Mouse (Mus musculus) limb, embryonic 11.5 days (tissue): ENCODE measurements around the gene Galnt14. TPM values are rescaled to one million over a fixed set of nuclear protein-coding genes. Genes with fewer than 3 reads are reported as not detected.
A peak's percentile ranks its signal among the peaks of the same experiment; 100 is the strongest.

Source experiments
- ATAC-seq: fragments of 200-750 bp; cut with Nextera tagmentation; 2 replicates; pipeline ENCODE4 v1.8.0; 2017; ENCODE audit warnings: low read depth; ENCODE audit not compliant: insufficient number of reproducible peaks, low FRiP score, low TSS enrichment
- DNase-seq: peaks from one replicate; pipeline ENCODE4 v3.0.0-alpha.2; 2015; ENCODE audit warnings: low spot score
- H3K27ac ChIP-seq: fragments of 300-500 bp; sonication (generic); replicated peaks from 2 replicates; pipeline ENCODE4 v1.5.1; 2014; ENCODE audit warnings: low read depth, mild to moderate bottlenecking, low read length
- H3K27me3 ChIP-seq: fragments of 300-500 bp; sonication (generic); 2 replicates; pipeline ENCODE4 v1.6.1; 2014; ENCODE audit warnings: mild to moderate bottlenecking, low read length, mixed read lengths; ENCODE audit not compliant: control insufficient read depth, insufficient read depth
- H3K36me3 ChIP-seq: fragments of 300-500 bp; sonication (generic); 2 replicates; pipeline ENCODE4 v1.6.1; 2014; ENCODE audit warnings: mild to moderate bottlenecking, low read length, moderate library complexity, mixed read lengths; ENCODE audit not compliant: control insufficient read depth, insufficient read depth
- H3K4me1 ChIP-seq: fragments of 300-500 bp; sonication (generic); 2 replicates; pipeline ENCODE4 v1.6.1; 2014; ENCODE audit warnings: low read length, mixed read lengths; ENCODE audit not compliant: control insufficient read depth, insufficient read depth
- H3K4me2 ChIP-seq: fragments of 300-500 bp; sonication (generic); 2 replicates; pipeline ENCODE4 v1.6.1; 2014; ENCODE audit warnings: low read depth, mild to moderate bottlenecking, moderate library complexity; ENCODE audit not compliant: severe bottlenecking
- H3K4me3 ChIP-seq: fragments of 300-500 bp; sonication (generic); 2 replicates; pipeline ENCODE4 v1.5.1; 2014; ENCODE audit warnings: low read depth, low read length
- H3K9ac ChIP-seq: fragments of 300-500 bp; sonication (generic); 2 replicates; pipeline ENCODE4 v1.6.1; 2014; ENCODE audit warnings: mild to moderate bottlenecking, low read length
- H3K9me3 ChIP-seq: fragments of 300-500 bp; sonication (generic); 2 replicates; pipeline ENCODE4 v1.6.1; 2016; ENCODE audit warnings: low read length; ENCODE audit not compliant: control insufficient read depth
- WGBS: fragments of 180-500 bp; shearing (Covaris S2); extraction: QIAGEN DNeasy Blood & Tissue Kit; methylation state at CpG from one replicate; pipeline ENCODE4 v1.1.7; 2014; 5-methylcytosine and 5-hydroxymethylcytosine counted together
- polyA plus RNA-seq: library from polyadenylated mRNA; unstranded; fragments of >200 nt; fragmentation: Nextera tagmentation; extraction: Ambion mirVana; gene quantifications from 2 replicates; pipeline ENCODE4 v1.2.1, GENCODE M21; 2014

The Galnt14 gene
- polyA plus RNA-seq, 1 experiment from 2014 or later, result 1.4 TPM

DNA sequence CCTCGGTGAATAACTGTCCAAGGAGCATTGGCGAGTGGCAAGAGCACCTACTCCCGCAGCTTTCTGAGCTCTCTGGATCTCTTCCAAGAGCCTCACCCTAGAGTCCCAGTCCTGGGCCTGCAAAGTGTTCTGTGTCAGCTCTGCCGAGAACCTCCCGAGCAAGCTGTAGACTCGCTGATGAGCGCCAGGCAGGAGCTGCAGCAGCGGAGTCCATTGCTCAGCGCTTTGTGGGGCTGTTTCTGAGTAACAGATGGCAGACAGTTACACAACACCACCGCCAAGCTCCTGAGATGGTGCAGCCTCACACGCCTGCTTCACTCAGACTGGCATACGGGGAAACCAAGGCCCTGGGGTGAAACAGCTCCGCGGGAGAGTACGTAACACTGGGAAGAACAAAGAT is 1.7 kb upstream of the Galnt14 start:
- Histone ChIP-seq H3K36me3 (no peaks in the 10 kb centered on the region), H3K9ac (no peak overlapping the region), H3K27me3 (peaks cover 37% of the 10 kb centered on the region), H3K4me2 (no peak overlapping the region), H3K4me3 (no peak overlapping the region), H3K4me1 (peaks cover 7% of the 10 kb centered on the region; the same call in 1 of the 2 replicates), H3K9me3 (no peaks in the 10 kb centered on the region), H3K27ac (no peak overlapping the region)
- ATAC-seq (no peak), DNase-seq (no peak)
- 62% methylated on average over 15 of the region's 15 CpGs for WGBS

DNA sequence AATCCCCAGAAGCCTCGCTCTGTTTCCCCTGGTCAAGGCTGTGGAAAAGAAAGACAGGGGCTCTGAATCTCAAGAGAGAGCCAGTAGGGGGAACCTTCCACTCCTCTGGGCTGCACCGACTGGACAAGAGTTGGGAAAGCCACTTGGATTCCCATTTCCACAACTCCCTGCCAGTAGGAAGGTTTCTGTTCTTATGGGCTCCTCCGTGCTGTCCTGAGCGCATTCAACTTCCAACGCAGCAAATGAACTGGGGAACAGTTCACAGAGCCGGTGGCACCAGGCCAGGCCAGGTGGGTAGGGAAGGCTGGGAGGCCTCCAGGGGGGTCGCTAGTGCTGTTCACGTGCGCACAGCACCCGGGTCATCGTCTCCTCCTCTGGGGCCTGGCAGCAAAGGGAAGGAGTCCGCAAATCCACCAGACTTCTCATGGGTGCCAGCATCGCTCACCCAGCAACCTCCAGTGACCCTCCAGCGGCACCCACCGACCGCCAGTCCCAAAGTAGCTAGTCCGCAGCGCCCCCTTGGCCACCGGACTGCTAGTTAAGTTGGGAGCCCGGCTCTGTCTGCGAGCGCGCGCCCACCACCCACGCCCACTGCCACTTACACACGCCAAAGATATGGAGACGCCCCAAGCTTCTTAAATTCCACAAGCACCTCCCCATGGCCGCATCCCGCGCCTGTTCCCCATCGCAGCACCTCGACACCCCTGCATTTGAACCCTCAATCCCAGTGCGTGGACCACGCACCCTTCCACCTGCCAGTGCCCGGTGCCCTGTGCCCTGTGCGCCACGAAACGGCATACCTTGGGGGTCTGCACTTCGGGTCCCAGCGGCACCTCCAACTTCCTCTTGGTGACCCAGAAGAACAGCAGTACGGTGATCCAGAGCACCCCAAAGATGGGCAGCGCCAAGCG is 867 bp downstream of the Galnt14 start:
- no peaks in the 10 kb centered on the region for H3K9me3 ChIP-seq
- H3K9ac ChIP-seq, result peak overlapping the region; percentile 52; the same call in 1 of the 2 replicates
- H3K27ac ChIP-seq, result no peak overlapping the region
- H3K4me3 ChIP-seq, result peak overlapping the region; percentile 45
- 2% methylated on average over 42 of the region's 43 CpGs for WGBS
- DNase-seq, result peak; percentile 49
- peak overlapping the region; percentile 83 for H3K4me2 ChIP-seq
- no peak; the same call in 1 of the 2 replicates for ATAC-seq
- no peaks in the 10 kb centered on the region for H3K36me3 ChIP-seq
- peaks cover 37% of the 10 kb centered on the region for H3K27me3 ChIP-seq
- peaks cover 7% of the 10 kb centered on the region; the same call in 1 of the 2 replicates for H3K4me1 ChIP-seq

DNA sequence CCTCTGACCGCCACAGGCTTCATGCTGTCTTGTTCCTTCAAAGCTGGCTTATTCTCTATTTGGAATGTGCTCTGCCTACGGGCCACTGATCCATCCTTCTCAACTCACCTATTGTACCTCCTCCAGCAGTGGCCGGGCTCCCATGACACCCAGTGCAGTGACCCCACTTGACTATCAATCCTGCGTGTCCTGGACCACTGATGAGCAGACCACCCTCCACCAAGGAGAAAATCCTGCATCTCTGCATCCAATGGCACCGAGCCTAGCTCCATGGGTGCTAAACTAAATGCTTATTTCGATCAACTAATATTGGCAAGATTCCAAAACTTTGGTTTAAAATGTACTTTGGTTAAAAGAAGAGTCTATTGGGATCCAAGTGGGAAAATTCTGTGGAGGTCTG is 1.8 kb downstream of the Galnt14 start:
- Histone ChIP-seq H3K27me3 (peaks cover 34% of the 10 kb centered on the region), H3K27ac (no peak overlapping the region), H3K4me1 (peaks cover 5% of the 10 kb centered on the region; the same call in 1 of the 2 replicates), H3K4me2 (no peak overlapping the region), H3K36me3 (no peaks in the 10 kb centered on the region), H3K9ac (no peak overlapping the region), H3K9me3 (no peaks in the 10 kb centered on the region), H3K4me3 (no peak overlapping the region)
- ATAC-seq, result no peak
- no peak for DNase-seq
- WGBS, result 94% methylated on average over 6 of the region's 6 CpGs

GRCm38 (mm10) chr17:73703571-73703970 is 6.7 kb downstream of the Galnt14 start:
- no peak for ATAC-seq
- no peak overlapping the region for H3K27ac ChIP-seq
- H3K36me3 ChIP-seq, result no peaks in the 10 kb centered on the region
- H3K4me2 ChIP-seq, result no peak overlapping the region
- no peak overlapping the region for H3K9ac ChIP-seq
- DNase-seq, result no peak
- no peaks in the 10 kb centered on the region for H3K9me3 ChIP-seq
- H3K4me3 ChIP-seq, result no peak overlapping the region
- H3K27me3 ChIP-seq, result peaks cover 3% of the 10 kb centered on the region; the same call in 1 of the 2 replicates
- H3K4me1 ChIP-seq, result no peaks in the 10 kb centered on the region; the same call in 1 of the 2 replicates

GRCm38 (mm10) chr17:73701016-73701415 is 9.2 kb downstream of the Galnt14 start:
- Histone ChIP-seq H3K4me2 (no peak overlapping the region), H3K4me3 (no peak overlapping the region), H3K9me3 (no peaks in the 10 kb centered on the region), H3K4me1 (no peaks in the 10 kb centered on the region; the same call in 1 of the 2 replicates), H3K27me3 (no peaks in the 10 kb centered on the region), H3K27ac (no peak overlapping the region), H3K36me3 (no peaks in the 10 kb centered on the region), H3K9ac (no peak overlapping the region)
- 28% methylated on average over 7 of the region's 7 CpGs for WGBS
- DNase-seq (no peak), ATAC-seq (no peak)

GRCm38 (mm10) chr17:73699881-73700280 is 10.4 kb downstream of the Galnt14 start:
- Histone ChIP-seq H3K27ac (no peak overlapping the region), H3K4me2 (no peak overlapping the region), H3K4me1 (no peaks in the 10 kb centered on the region; the same call in 1 of the 2 replicates), H3K36me3 (no peaks in the 10 kb centered on the region), H3K9me3 (no peaks in the 10 kb centered on the region), H3K4me3 (no peak overlapping the region), H3K9ac (no peak overlapping the region), H3K27me3 (no peaks in the 10 kb centered on the region)
- 66% methylated on average over 6 of the region's 6 CpGs for WGBS
- ATAC-seq (no peak), DNase-seq (no peak)

DNA sequence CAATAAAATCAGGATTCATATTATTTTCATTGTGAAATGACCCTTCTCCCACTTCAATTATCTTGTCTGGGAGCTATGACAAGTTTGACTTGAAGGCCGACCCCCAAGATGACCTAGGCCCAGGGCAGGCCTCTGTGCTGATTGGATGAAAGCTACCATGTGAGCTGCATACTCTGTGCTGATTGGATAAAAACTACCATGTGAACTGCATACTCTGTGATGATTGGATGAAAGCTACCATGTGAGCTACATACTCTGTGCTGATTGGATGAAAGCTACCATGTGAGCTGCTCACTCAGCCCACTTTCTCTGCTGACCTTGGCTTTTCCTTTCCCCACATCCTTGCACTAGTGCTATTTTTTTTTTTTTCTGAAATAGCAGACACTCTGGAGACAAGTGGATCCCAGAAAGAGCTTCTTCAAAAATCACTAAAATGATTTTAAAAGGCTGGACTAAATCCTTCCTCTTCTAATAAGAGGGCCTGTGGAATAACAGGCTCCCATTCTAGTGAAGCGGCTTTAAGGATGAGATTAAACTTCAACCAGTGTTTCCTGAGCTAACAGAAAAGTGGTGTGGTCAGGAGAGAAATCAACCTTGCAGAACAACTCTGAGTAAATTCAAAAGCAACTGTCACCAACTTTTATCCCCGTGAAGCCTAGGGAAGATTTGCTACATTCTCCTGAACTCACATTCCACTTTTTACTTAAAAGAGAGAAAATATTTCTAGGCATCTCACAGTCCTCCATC is 15.9 kb downstream of the Galnt14 start:
- Histone ChIP-seq H3K4me3 (no peak overlapping the region), H3K4me1 (no peaks in the 10 kb centered on the region), H3K27me3 (no peaks in the 10 kb centered on the region), H3K27ac (no peak overlapping the region), H3K36me3 (no peaks in the 10 kb centered on the region), H3K9ac (no peak overlapping the region), H3K9me3 (no peaks in the 10 kb centered on the region), H3K4me2 (no peak overlapping the region)
- no peak for ATAC-seq
- 83% methylated on average over 3 of the region's 3 CpGs for WGBS
- no peak for DNase-seq

DNA sequence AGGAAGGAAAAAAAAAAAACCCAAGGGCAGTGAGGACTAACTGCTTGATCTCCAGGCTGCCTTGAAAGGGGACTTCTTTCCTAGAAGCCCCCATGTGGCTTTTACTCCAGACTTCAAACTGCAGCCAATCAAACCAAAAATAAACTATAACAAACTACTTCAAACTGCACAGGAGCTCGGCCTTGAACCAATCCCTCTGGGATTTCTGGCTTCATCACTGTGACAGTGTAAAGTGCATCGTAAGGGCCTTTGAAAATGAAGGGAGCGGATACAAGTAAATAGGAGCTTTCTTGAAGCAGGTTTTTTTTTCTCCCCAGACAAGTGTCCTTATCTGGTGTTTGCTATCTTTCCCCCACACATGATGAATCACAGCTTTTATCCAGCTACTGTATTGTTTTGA is 22.0 kb downstream of the Galnt14 start:
- Histone ChIP-seq H3K4me3 (no peak overlapping the region), H3K4me2 (no peak overlapping the region), H3K4me1 (no peaks in the 10 kb centered on the region), H3K9me3 (no peaks in the 10 kb centered on the region), H3K27me3 (no peaks in the 10 kb centered on the region), H3K36me3 (no peaks in the 10 kb centered on the region), H3K27ac (no peak overlapping the region), H3K9ac (no peak overlapping the region)
- ATAC-seq (no peak), DNase-seq (no peak)
- WGBS, result 78% methylated on average over 3 of the region's 3 CpGs
